Mouse (Mus musculus) MEL (cell line): ENCODE measurements around the gene Dlx3. TPM values are rescaled to one million over a fixed set of nuclear protein-coding genes. Genes with fewer than 3 reads are reported as not detected.

Experiments
- DNase-seq: peaks from one replicate; pipeline ENCODE4 v3.0.0; 2011; ENCODE audit warnings: low read depth, low spot score
- H3K27ac ChIP-seq: 2 replicates; pipeline ENCODE4 v1.5.1; 2012; ENCODE audit warnings: low read depth, mild to moderate bottlenecking, control low read depth, low read length, moderate library complexity; ENCODE audit not compliant: control insufficient read depth
- H3K27me3 ChIP-seq, 2 experiments: fragments of 150-350 bp in 1 of 2; sonication (generic) in 1 of 2; 2 replicates each; pipeline ENCODE4 v1.6.1; 2012; ENCODE audit warnings: low read length in 2 of 2, mild to moderate bottlenecking in 2 of 2, improper control_type of control experiment in 1 of 2, moderate library complexity in 1 of 2; ENCODE audit not compliant: insufficient read depth in 2 of 2, control insufficient read depth in 1 of 2
- H3K36me3 ChIP-seq, 2 experiments: 2 replicates each; pipeline ENCODE4 v1.6.1; 2012 to 2014; ENCODE audit warnings: low read length in 2 of 2, improper control_type of control experiment in 1 of 2, inconsistent platforms in 1 of 2, mild to moderate bottlenecking in 1 of 2; ENCODE audit not compliant: insufficient read depth in 2 of 2, control insufficient read depth in 1 of 2
- H3K4me1 ChIP-seq, 2 experiments: fragments of 150-350 bp in 1 of 2; sonication (generic) in 1 of 2; 2 replicates each; pipeline ENCODE4 v1.6.1; 2012; ENCODE audit warnings: low read length in 2 of 2, improper control_type of control experiment in 1 of 2, mild to moderate bottlenecking in 1 of 2; ENCODE audit not compliant: insufficient read depth in 2 of 2, control insufficient read depth in 1 of 2
- H3K4me3 ChIP-seq, 2 experiments: fragments of 150-350 bp in 1 of 2; sonication (generic) in 1 of 2; 2 replicates each; pipeline ENCODE4 v1.5.1; 2012; ENCODE audit warnings: low read depth in 2 of 2, low read length in 2 of 2, mild to moderate bottlenecking in 2 of 2, moderate library complexity in 2 of 2, control low read depth in 1 of 2, improper control_type of control experiment in 1 of 2; ENCODE audit not compliant: control insufficient read depth in 1 of 2, insufficient read depth in 1 of 2
- H3K79me2 ChIP-seq: 2 replicates; pipeline ENCODE4 v1.6.1; 2012; ENCODE audit warnings: mild to moderate bottlenecking, low read length, moderate library complexity; ENCODE audit not compliant: control insufficient read depth, poor library complexity, insufficient read depth
- H3K9ac ChIP-seq: 2 replicates; pipeline ENCODE4 v1.6.1; 2012; ENCODE audit warnings: low read depth, mild to moderate bottlenecking, control low read depth, low read length, moderate library complexity; ENCODE audit not compliant: control insufficient read depth, poor library complexity, severe bottlenecking
- H3K9me3 ChIP-seq: fragments of 150-350 bp; sonication (generic); replicated peaks from 2 replicates; pipeline ENCODE4 v1.6.1; 2012; ENCODE audit warnings: mild to moderate bottlenecking, low read length, improper control_type of control experiment, moderate library complexity; ENCODE audit not compliant: insufficient read depth
- CHD2 ChIP-seq: IDR thresholded peaks from 2 replicates; pipeline ENCODE4 v1.6.1; 2011; ENCODE audit warnings: low read length, improper control_type of control experiment
- ETS1 ChIP-seq: IDR thresholded peaks from 2 replicates; pipeline ENCODE4 v1.6.1; 2012; ENCODE audit warnings: low read depth, mild to moderate bottlenecking, inconsistent platforms, low read length, improper control_type of control experiment, moderate library complexity
- JUND ChIP-seq: IDR thresholded peaks from 2 replicates; pipeline ENCODE4 v1.6.1; 2011; ENCODE audit warnings: low read depth, mild to moderate bottlenecking, improper control_type of control experiment, low read length
- KAT2A ChIP-seq: conservative IDR thresholded peaks from 2 replicates; pipeline ENCODE4 v1.6.1; 2012; ENCODE audit warnings: low read depth, low read length, improper control_type of control experiment, inconsistent platforms
- MAFK ChIP-seq: IDR thresholded peaks from 2 replicates; pipeline ENCODE4 v1.6.1; 2011; ENCODE audit warnings: low read depth, mild to moderate bottlenecking, low read length, improper control_type of control experiment, borderline replicate concordance
- MAX ChIP-seq: IDR thresholded peaks from 2 replicates; pipeline ENCODE4 v1.6.1; 2011; ENCODE audit warnings: low read length, improper control_type of control experiment
- MEF2A ChIP-seq: IDR thresholded peaks from 2 replicates; pipeline ENCODE4 v1.6.1; 2014; ENCODE audit warnings: low read depth, mild to moderate bottlenecking, inconsistent platforms, low read length, improper control_type of control experiment; ENCODE audit not compliant: poor library complexity, insufficient replicate concordance, severe bottlenecking; ENCODE audit errors: extremely low read depth
- MYB ChIP-seq: IDR thresholded peaks from 2 replicates; pipeline ENCODE4 v1.6.1; 2011; ENCODE audit warnings: mild to moderate bottlenecking, low read depth, low read length, improper control_type of control experiment
- NELFE ChIP-seq: IDR thresholded peaks from 2 replicates; pipeline ENCODE4 v1.6.1; 2011; ENCODE audit warnings: low read depth, low read length, improper control_type of control experiment
- POLR2AphosphoS2 ChIP-seq: IDR thresholded peaks from 2 replicates; pipeline ENCODE4 v1.6.1; 2011; ENCODE audit warnings: low read length, improper control_type of control experiment
- RAD21 ChIP-seq: IDR thresholded peaks from 2 replicates; pipeline ENCODE4 v1.6.1; 2011; ENCODE audit warnings: mild to moderate bottlenecking, low read depth, low read length, improper control_type of control experiment
- RCOR1 ChIP-seq: IDR thresholded peaks from 2 replicates; pipeline ENCODE4 v1.6.1; 2012; ENCODE audit warnings: low read depth, mild to moderate bottlenecking, inconsistent platforms, low read length, improper control_type of control experiment
- SIN3A ChIP-seq: IDR thresholded peaks from 2 replicates; pipeline ENCODE4 v1.6.1; 2012; ENCODE audit warnings: low read length, improper control_type of control experiment, inconsistent platforms
- TAL1 ChIP-seq: IDR thresholded peaks from 2 replicates; pipeline ENCODE4 v1.6.1; 2012; ENCODE audit warnings: mild to moderate bottlenecking, inconsistent platforms, low read length, moderate library complexity, mixed read lengths
- ZC3H11A ChIP-seq: IDR thresholded peaks from 2 replicates; pipeline ENCODE4 v1.6.1; 2012; ENCODE audit warnings: low read depth, mild to moderate bottlenecking, inconsistent platforms, low read length, improper control_type of control experiment
- ZMIZ1 ChIP-seq: IDR thresholded peaks from 2 replicates; pipeline ENCODE4 v1.6.1; 2012; ENCODE audit warnings: low read depth, mild to moderate bottlenecking, inconsistent platforms, low read length, improper control_type of control experiment, moderate library complexity
- ZNF384 ChIP-seq: IDR thresholded peaks from 2 replicates; pipeline ENCODE4 v1.6.1; 2012; ENCODE audit warnings: low read depth, mild to moderate bottlenecking, inconsistent platforms, low read length, improper control_type of control experiment
- polyA plus RNA-seq, 2 experiments: library from polyadenylated mRNA; stranded (reverse) in 1 of 2; unstranded in 1 of 2; fragments of >175 nt in 1 of 2; fragments of >200 nt in 1 of 2; gene quantifications; 2 replicates each; pipeline versions ENCODE4 v1.2.1 to v1.2.4; 2012; ENCODE audit warnings: low replicate concordance in 2 of 2, low read depth in 1 of 2; ENCODE audit not compliant: insufficient read length in 2 of 2, insufficient read depth in 1 of 2, missing spikeins in 1 of 2
- total RNA-seq: library from RNA; depleted of rRNA; stranded (reverse); fragments of 300-350 nt; gene quantifications from 2 replicates; pipeline ENCODE4 v1.2.3, GENCODE M21; 2012

Dlx3 gene
- total and polyA plus RNA-seq, 3 experiments = not detected

GRCm38 (mm10) chr11:95087301-95088228, 32.4 kb upstream of the Dlx3 start:
- no peak overlapping the region for H3K9ac ChIP-seq
- peaks cover 3 to 5% of the 10 kb centered on the region in 2 experiments; a peak in 3 of 4 replicates for H3K27me3 ChIP-seq
- DNase-seq = no peak
- no peaks in the 10 kb centered on the region for H3K79me2 ChIP-seq
- no peaks in the 10 kb centered on the region for H3K36me3 ChIP-seq
- H3K27ac ChIP-seq = no peak overlapping the region
- no peak for TF ChIP-seq ZNF384
- no peak for TF ChIP-seq MAFK
- no peak for TF ChIP-seq POLR2AphosphoS2
- TF ChIP-seq MYB = no peak
- no peak for TF ChIP-seq JUND
- no peak for TF ChIP-seq MEF2A
- TF ChIP-seq ETS1 = no peak
- TF ChIP-seq NELFE = no peak
- no peak for TF ChIP-seq TAL1
- TF ChIP-seq ZMIZ1 = no peak
- TF ChIP-seq KAT2A = no peak
- TF ChIP-seq SIN3A = no peak
- TF ChIP-seq ZC3H11A = no peak
- TF ChIP-seq, all 39 proteins: peak for 0
- no peak overlapping the region for H3K4me3 ChIP-seq
- no peaks in the 10 kb centered on the region for H3K9me3 ChIP-seq
- no peaks in the 10 kb centered on the region for H3K4me1 ChIP-seq

DNA sequence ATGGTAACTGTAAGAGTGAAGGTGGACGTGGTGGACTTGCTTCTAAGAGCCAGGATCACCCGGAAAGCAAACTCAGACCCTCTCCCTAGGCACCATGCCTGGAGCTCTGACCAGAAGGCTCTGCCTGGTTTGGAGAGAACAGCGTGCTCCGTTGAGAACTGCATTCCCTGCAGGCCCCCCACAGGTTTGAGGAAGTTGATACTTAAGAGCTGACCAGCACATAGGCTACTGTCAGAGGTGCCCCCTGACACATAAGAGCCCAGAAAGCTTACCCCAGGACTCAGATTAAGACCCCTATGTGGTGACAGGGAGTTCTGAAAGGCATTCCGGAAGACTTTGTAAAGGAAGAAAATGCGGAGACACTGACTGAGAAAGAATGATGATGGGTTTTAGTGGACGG, 31.6 kb upstream of the Dlx3 start:
- Histone ChIP-seq H3K9me3 (no peaks in the 10 kb centered on the region), H3K79me2 (no peaks in the 10 kb centered on the region), H3K36me3 (no peaks in the 10 kb centered on the region), H3K4me3 (no peak overlapping the region), H3K9ac (no peak overlapping the region), H3K27ac (no peak overlapping the region)
- no peak for DNase-seq
- TF ChIP-seq KAT2A (no peak), MYB (no peak), MAX (no peak), RCOR1 (no peak), RAD21 (no peak), CHD2 (no peak)
- TF ChIP-seq, all 39 proteins: peak for 0
- Histone ChIP-seq H3K4me1 (no peaks in the 10 kb centered on the region), H3K27me3 (peaks cover 3 to 10% of the 10 kb centered on the region in 2 experiments)
